Mouse (Mus musculus) embryonic facial prominence, embryonic 12.5 days (tissue): Measurements from ENCODE around the gene Hmmr. TPM values are rescaled to one million over a fixed set of nuclear protein-coding genes. Genes with fewer than 3 reads are reported as not detected.

Source experiments
- ATAC-seq: fragments of 200-750 bp; cut with Nextera tagmentation; 2 replicates; pipeline ENCODE4 v1.8.0; 2017; ENCODE audit not compliant: insufficient number of reproducible peaks, insufficient read depth, low FRiP score, low TSS enrichment
- H3K27ac ChIP-seq: fragments of 300-500 bp; sonication (generic); 2 replicates; pipeline ENCODE4 v1.5.1; 2016; ENCODE audit warnings: mild to moderate bottlenecking
- H3K27me3 ChIP-seq: fragments of 300-500 bp; sonication (generic); 2 replicates; pipeline ENCODE4 v1.6.1; 2016; ENCODE audit warnings: mild to moderate bottlenecking, moderate library complexity
- H3K36me3 ChIP-seq: fragments of 300-500 bp; sonication (generic); 2 replicates; pipeline ENCODE4 v1.6.1; 2016; ENCODE audit warnings: mild to moderate bottlenecking
- H3K4me1 ChIP-seq: fragments of 300-500 bp; sonication (generic); 2 replicates; pipeline ENCODE4 v1.6.1; 2016
- H3K4me2 ChIP-seq: fragments of 300-500 bp; sonication (generic); replicated peaks from 2 replicates; pipeline ENCODE4 v1.6.1; 2016; ENCODE audit warnings: mild to moderate bottlenecking, moderate library complexity
- H3K4me3 ChIP-seq: fragments of 300-500 bp; sonication (generic); 2 replicates; pipeline ENCODE4 v1.5.1; 2016; ENCODE audit warnings: mild to moderate bottlenecking
- H3K9ac ChIP-seq: fragments of 300-500 bp; sonication (generic); 2 replicates; pipeline ENCODE4 v1.6.1; 2016; ENCODE audit warnings: mild to moderate bottlenecking, moderate library complexity
- H3K9me3 ChIP-seq: fragments of 300-500 bp; sonication (generic); 2 replicates; pipeline ENCODE4 v1.6.1; 2016; ENCODE audit warnings: mild to moderate bottlenecking, moderate library complexity
- WGBS: fragments of 180-500 bp; shearing (Covaris S2); methylation state at CpG from one replicate; pipeline ENCODE4 v1.1.7; 2016; 5-methylcytosine and 5-hydroxymethylcytosine counted together
- polyA plus RNA-seq: library from polyadenylated mRNA; unstranded; fragments of >200 nt; fragmentation: Nextera tagmentation; extraction: Ambion mirVana; gene quantifications from 2 replicates; pipeline ENCODE4 v1.2.1, GENCODE M21; 2016

Gene Hmmr
- 47.2 and 54.9 TPM in 2 replicates for polyA plus RNA-seq

- Histone ChIP-seq H3K36me3 (peaks cover 25% of the 10 kb centered on the region), H3K4me2 (peak within 1 kb of the TSS; percentile 91), H3K27ac (peak within 1 kb of the TSS; percentile 87), H3K4me1 (peaks cover 22% of the 10 kb centered on the region), H3K9me3 (no peaks in the 10 kb centered on the region), H3K9ac (peak within 1 kb of the TSS; percentile 90), H3K27me3 (no peaks in the 10 kb centered on the region), H3K4me3 (peak within 1 kb of the TSS; percentile 93)
- WGBS: under 1% methylated on average over 52 of the region's 52 CpGs
- ATAC-seq: peak; percentile 99
Measured at GRCm38 (mm10) chr11:40733339-40734174, at the start of gene Hmmr, which contains the start of gene Nudcd2. Hmmr (minus strand) TSS chr11:40733422. Nudcd2 (plus strand) TSS chr11:40733667.

- Histone ChIP-seq H3K4me3 (no peak overlapping the region), H3K4me2 (no peak overlapping the region), H3K36me3 (no peaks in the 10 kb centered on the region), H3K27ac (no peak overlapping the region), H3K27me3 (no peaks in the 10 kb centered on the region), H3K9ac (no peak overlapping the region), H3K4me1 (no peaks in the 10 kb centered on the region), H3K9me3 (no peaks in the 10 kb centered on the region)
- ATAC-seq: no peak
- 77% methylated on average over 2 of the region's 2 CpGs for WGBS
Measured at GRCm38 (mm10) chr11:40781857-40782256, 48.6 kb upstream of the Hmmr start.

- Histone ChIP-seq H3K4me2 (peak overlapping the region; percentile 16), H3K27ac (no peak overlapping the region), H3K27me3 (no peaks in the 10 kb centered on the region), H3K9me3 (no peaks in the 10 kb centered on the region), H3K4me3 (no peak overlapping the region), H3K4me1 (no peaks in the 10 kb centered on the region), H3K36me3 (no peaks in the 10 kb centered on the region), H3K9ac (no peak overlapping the region)
- no peak for ATAC-seq
- 42% methylated on average over 12 of the region's 12 CpGs for WGBS
Measured at GRCm38 (mm10) chr11:40775315-40776269, 42.4 kb upstream of the Hmmr start.

- no peak overlapping the region for H3K4me2 ChIP-seq
- ATAC-seq: no peak
- no peak overlapping the region for H3K27ac ChIP-seq
- no peaks in the 10 kb centered on the region for H3K36me3 ChIP-seq
- H3K9ac ChIP-seq: no peak overlapping the region
- no peak overlapping the region for H3K4me3 ChIP-seq
- no peaks in the 10 kb centered on the region for H3K27me3 ChIP-seq
- WGBS: 78% methylated on average over 4 of the region's 4 CpGs
- no peaks in the 10 kb centered on the region for H3K4me1 ChIP-seq
- H3K9me3 ChIP-seq: no peaks in the 10 kb centered on the region
Measured at GRCm38 (mm10) chr11:40764690-40765089, 31.5 kb upstream of the Hmmr start.

GRCm38 (mm10) chr11:40763395-40763794, 30.2 kb upstream of the Hmmr start:
- no peak overlapping the region for H3K27ac ChIP-seq
- H3K4me3 ChIP-seq: no peak overlapping the region
- H3K9me3 ChIP-seq: no peaks in the 10 kb centered on the region
- no peak for ATAC-seq
- H3K4me1 ChIP-seq: no peaks in the 10 kb centered on the region
- no peaks in the 10 kb centered on the region for H3K36me3 ChIP-seq
- no peak overlapping the region for H3K9ac ChIP-seq
- no peak overlapping the region for H3K4me2 ChIP-seq
- H3K27me3 ChIP-seq: no peaks in the 10 kb centered on the region
- WGBS: 17% methylated on average over 2 of the region's 2 CpGs

- no peaks in the 10 kb centered on the region for H3K9me3 ChIP-seq
- 78% methylated on average over 8 of the region's 8 CpGs for WGBS
Measured at GRCm38 (mm10) chr11:40759896-40760295, 26.7 kb upstream of the Hmmr start.

GRCm38 (mm10) chr11:40755968-40756367, 22.7 kb upstream of the Hmmr start:
- H3K27ac ChIP-seq: no peak overlapping the region
- H3K4me3 ChIP-seq: no peak overlapping the region
- H3K9me3 ChIP-seq: no peaks in the 10 kb centered on the region
- 0 out of 2 replicates have a peak, but pooled peaks cover 2% of the 10 kb centered on the region for H3K36me3 ChIP-seq
- WGBS: 85% methylated on average over 8 of the region's 8 CpGs
- peaks cover 10% of the 10 kb centered on the region; the same call in 1 of the 2 replicates for H3K4me1 ChIP-seq
- H3K4me2 ChIP-seq: peak overlapping the region; percentile 79; the same call in 1 of the 2 replicates
- no peak for ATAC-seq
- no peaks in the 10 kb centered on the region for H3K27me3 ChIP-seq
- H3K9ac ChIP-seq: no peak overlapping the region

More at GRCm38 (mm10) chr11:40759896-40760295, 26.7 kb upstream of the Hmmr start:
- Histone ChIP-seq H3K9ac (no peak overlapping the region), H3K27ac (no peak overlapping the region), H3K4me3 (no peak overlapping the region), H3K4me1 (no peaks in the 10 kb centered on the region), H3K27me3 (no peaks in the 10 kb centered on the region), H3K36me3 (no peaks in the 10 kb centered on the region), H3K4me2 (no peak overlapping the region)
- ATAC-seq: no peak

GRCm38 (mm10) chr11:40755109-40755627, 21.9 kb upstream of the Hmmr start, which contains the start of gene Ccng1:
Ccng1 (minus strand) TSS chr11:40755311.
- ATAC-seq: peak; percentile 98
- Histone ChIP-seq H3K4me3 (peak within 1 kb of the TSS; percentile 76), H3K4me2 (peak within 1 kb of the TSS; percentile 79), H3K9ac (peak within 1 kb of the TSS; percentile 75), H3K9me3 (no peaks in the 10 kb centered on the region), H3K27ac (no peak within 1 kb of the TSS), H3K4me1 (peaks cover 10% of the 10 kb centered on the region; the same call in 1 of the 2 replicates), H3K27me3 (no peaks in the 10 kb centered on the region), H3K36me3 (0 out of 2 replicates have a peak, but pooled peaks cover 2% of the 10 kb centered on the region)
- WGBS: under 1% methylated on average over 25 of the region's 25 CpGs

GRCm38 (mm10) chr11:40754664-40755107, 21.5 kb upstream of the Hmmr start:
- H3K9ac ChIP-seq: peak overlapping the region; percentile 75

GRCm38 (mm10) chr11:40753836-40754235, 20.6 kb upstream of the Hmmr start:
- no peak for ATAC-seq
- no peak overlapping the region for H3K9ac ChIP-seq
- 61% methylated on average over 6 of the region's 6 CpGs for WGBS
- peak overlapping the region; percentile 79; the same call in 1 of the 2 replicates for H3K4me2 ChIP-seq
- H3K4me1 ChIP-seq: peaks cover 10% of the 10 kb centered on the region; the same call in 1 of the 2 replicates
- no peak overlapping the region for H3K4me3 ChIP-seq
- H3K27me3 ChIP-seq: no peaks in the 10 kb centered on the region
- no peak overlapping the region for H3K27ac ChIP-seq
- no peaks in the 10 kb centered on the region for H3K9me3 ChIP-seq
- 0 out of 2 replicates have a peak, but pooled peaks cover 2% of the 10 kb centered on the region for H3K36me3 ChIP-seq

More at GRCm38 (mm10) chr11:40754664-40755107, 21.5 kb upstream of the Hmmr start:
- WGBS: 2% methylated on average over 19 of the region's 19 CpGs
- Histone ChIP-seq H3K4me3 (peak overlapping the region; percentile 76), H3K27ac (no peak overlapping the region), H3K4me1 (peaks cover 10% of the 10 kb centered on the region; the same call in 1 of the 2 replicates), H3K9me3 (no peaks in the 10 kb centered on the region), H3K27me3 (no peaks in the 10 kb centered on the region), H3K36me3 (0 out of 2 replicates have a peak, but pooled peaks cover 2% of the 10 kb centered on the region), H3K4me2 (peak overlapping the region; percentile 79)
- ATAC-seq: no peak; the same call in none of the 2 replicates

- 0 out of 2 replicates have a peak, but pooled peaks cover 2% of the 10 kb centered on the region for H3K36me3 ChIP-seq
- ATAC-seq: no peak
- no peaks in the 10 kb centered on the region for H3K4me1 ChIP-seq
- H3K27me3 ChIP-seq: no peaks in the 10 kb centered on the region
- H3K9ac ChIP-seq: no peak overlapping the region
- H3K9me3 ChIP-seq: no peaks in the 10 kb centered on the region
- no peak overlapping the region for H3K4me2 ChIP-seq
- H3K4me3 ChIP-seq: no peak overlapping the region
- 66% methylated on average over 2 of the region's 2 CpGs for WGBS
- H3K27ac ChIP-seq: no peak overlapping the region
Measured at GRCm38 (mm10) chr11:40747716-40748115, 14.5 kb upstream of the Hmmr start.
